Mouse (Mus musculus) neural tube, embryonic 12.5 days (tissue): ENCODE results near the gene Cdt1. TPM values are rescaled to one million over a fixed set of nuclear protein-coding genes. Genes with fewer than 3 reads are reported as not detected.
A peak's percentile ranks its signal among the peaks of the same experiment; 100 is the strongest.

Source experiments
- ATAC-seq: fragments of 200-750 bp; cut with Nextera tagmentation; 2 replicates; pipeline ENCODE4 v1.8.0; 2017; ENCODE audit warnings: low read depth, mild to moderate bottlenecking, moderate TSS enrichment, moderate library complexity; ENCODE audit not compliant: low FRiP score
- H3K27ac ChIP-seq: fragments of 300-500 bp; sonication (generic); 2 replicates; pipeline ENCODE4 v1.5.1; 2016
- H3K27me3 ChIP-seq: fragments of 300-500 bp; sonication (generic); replicated peaks from 2 replicates; pipeline ENCODE4 v1.6.1; 2016; ENCODE audit warnings: mild to moderate bottlenecking
- H3K36me3 ChIP-seq: fragments of 300-500 bp; sonication (generic); 2 replicates; pipeline ENCODE4 v1.6.1; 2016; ENCODE audit warnings: mild to moderate bottlenecking
- H3K4me1 ChIP-seq: fragments of 300-500 bp; sonication (generic); 2 replicates; pipeline ENCODE4 v1.6.1; 2016
- H3K4me2 ChIP-seq: fragments of 300-500 bp; sonication (generic); replicated peaks from 2 replicates; pipeline ENCODE4 v1.6.1; 2016; ENCODE audit warnings: mild to moderate bottlenecking
- H3K4me3 ChIP-seq: fragments of 300-500 bp; sonication (generic); 2 replicates; pipeline ENCODE4 v1.5.1; 2016
- H3K9ac ChIP-seq: fragments of 300-500 bp; sonication (generic); 2 replicates; pipeline ENCODE4 v1.6.1; 2016; ENCODE audit warnings: mild to moderate bottlenecking
- H3K9me3 ChIP-seq: fragments of 300-500 bp; sonication (generic); 2 replicates; pipeline ENCODE4 v1.6.1; 2016; ENCODE audit warnings: mild to moderate bottlenecking
- WGBS: fragments of 180-500 bp; shearing (Covaris S2); methylation state at CpG from one replicate; pipeline ENCODE4 v1.1.7; 2016; 5-methylcytosine and 5-hydroxymethylcytosine counted together
- polyA plus RNA-seq: library from polyadenylated mRNA; unstranded; fragments of >200 nt; fragmentation: Nextera tagmentation; extraction: Ambion mirVana; gene quantifications from 2 replicates; pipeline ENCODE4 v1.2.1, GENCODE M21; 2016

Gene Cdt1
- polyA plus RNA-seq, 1 experiment from 2014 or later, result 22.8 TPM

DNA sequence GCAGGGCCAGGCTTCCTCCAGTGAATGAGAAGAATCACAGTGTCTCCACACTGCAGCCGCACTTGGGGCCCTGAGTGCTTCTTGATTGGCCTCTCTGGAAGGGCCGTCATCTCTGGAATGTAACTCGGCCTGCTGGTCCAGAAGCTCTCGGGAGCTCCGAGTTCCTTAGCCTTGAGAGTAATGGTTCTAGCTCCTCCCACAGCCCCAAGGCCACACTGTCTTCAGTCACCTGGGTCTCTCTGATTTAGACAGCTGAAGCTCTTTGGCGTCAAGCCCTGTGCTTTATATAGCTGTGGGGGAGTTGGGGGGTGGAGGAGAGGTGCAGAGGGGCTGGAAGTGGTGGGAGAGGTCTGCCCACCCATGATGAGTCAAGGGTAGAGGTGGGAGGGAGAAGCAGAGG lies 30.8 kb upstream of the Cdt1 start:
- no peak for ATAC-seq
- 54% methylated on average over 6 of the region's 6 CpGs for WGBS
- H3K27ac ChIP-seq, result no peak overlapping the region
- no peaks in the 10 kb centered on the region; the same call in 1 of the 2 replicates for H3K4me1 ChIP-seq
- no peaks in the 10 kb centered on the region for H3K27me3 ChIP-seq
- H3K36me3 ChIP-seq, result no peaks in the 10 kb centered on the region
- no peak overlapping the region for H3K4me3 ChIP-seq
- H3K9ac ChIP-seq, result no peak overlapping the region
- H3K4me2 ChIP-seq, result no peak overlapping the region
- H3K9me3 ChIP-seq, result no peaks in the 10 kb centered on the region

GRCm38 (mm10) chr8:122537812-122538211 lies 30.0 kb upstream of the Cdt1 start:
- ATAC-seq, result no peak
- Histone ChIP-seq H3K36me3 (no peaks in the 10 kb centered on the region), H3K4me3 (no peak overlapping the region), H3K4me2 (no peak overlapping the region), H3K27me3 (no peaks in the 10 kb centered on the region), H3K9me3 (no peaks in the 10 kb centered on the region), H3K27ac (no peak overlapping the region), H3K9ac (no peak overlapping the region), H3K4me1 (no peaks in the 10 kb centered on the region; the same call in 1 of the 2 replicates)
- WGBS, result 90% methylated on average over 2 of the region's 2 CpGs

DNA sequence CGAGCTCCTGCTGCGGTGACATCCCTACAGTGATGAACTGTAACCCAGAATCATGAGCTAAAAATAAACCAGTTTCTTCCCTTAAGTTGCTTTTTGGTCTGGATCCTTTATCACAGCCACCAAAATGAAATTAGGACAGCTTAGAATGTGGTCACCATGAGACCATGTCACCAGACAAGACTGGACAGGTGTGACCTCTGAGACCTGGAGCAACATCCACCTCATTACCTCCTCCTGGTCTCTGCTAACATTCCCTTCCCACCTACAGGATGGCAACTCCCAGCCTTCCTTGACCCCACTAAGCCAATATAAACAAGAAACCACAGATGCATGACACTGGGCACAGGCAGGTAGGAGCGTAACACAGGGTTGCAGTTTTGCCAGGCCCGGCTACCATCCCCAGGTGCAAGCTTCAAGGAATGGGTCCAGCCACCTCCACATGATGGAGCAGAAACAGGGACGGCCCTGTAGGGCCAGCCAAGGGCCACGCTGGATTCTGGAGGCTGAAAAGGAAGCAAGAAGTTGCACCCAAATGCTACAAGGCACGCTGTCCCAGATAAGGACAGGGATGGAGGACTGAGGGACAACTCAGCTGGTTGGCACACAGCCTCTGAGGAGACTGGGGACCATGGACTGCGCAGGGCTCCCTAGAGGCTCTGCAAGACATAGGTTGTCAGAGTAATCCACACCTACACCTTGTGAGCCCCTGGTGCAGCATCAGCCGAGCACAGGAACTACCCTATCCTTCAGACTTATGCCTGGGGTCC lies 29.3 kb upstream of the Cdt1 start:
- no peak for ATAC-seq
- Histone ChIP-seq H3K4me2 (no peak overlapping the region), H3K4me1 (no peaks in the 10 kb centered on the region; the same call in 1 of the 2 replicates), H3K27ac (no peak overlapping the region), H3K4me3 (no peak overlapping the region), H3K9me3 (no peaks in the 10 kb centered on the region), H3K27me3 (no peaks in the 10 kb centered on the region), H3K36me3 (no peaks in the 10 kb centered on the region), H3K9ac (no peak overlapping the region; the same call in 1 of the 2 replicates)
- WGBS, result 91% methylated on average over 9 of the region's 9 CpGs

GRCm38 (mm10) chr8:122544138-122544537 lies 23.7 kb upstream of the Cdt1 start:
- H3K27me3 ChIP-seq, result peaks cover 6% of the 10 kb centered on the region
- no peaks in the 10 kb centered on the region for H3K36me3 ChIP-seq
- H3K4me3 ChIP-seq, result no peak overlapping the region
- WGBS, result 93% methylated on average over 8 of the region's 8 CpGs
- no peak overlapping the region for H3K4me2 ChIP-seq
- no peaks in the 10 kb centered on the region for H3K9me3 ChIP-seq
- no peak overlapping the region for H3K27ac ChIP-seq
- no peak for ATAC-seq
- 0 out of 2 replicates have a peak, but pooled peaks cover 9% of the 10 kb centered on the region for H3K4me1 ChIP-seq
- H3K9ac ChIP-seq, result no peak overlapping the region

GRCm38 (mm10) chr8:122546066-122546755 lies 21.6 kb upstream of the Cdt1 start:
- Histone ChIP-seq H3K27ac (no peak overlapping the region), H3K36me3 (no peaks in the 10 kb centered on the region), H3K4me2 (no peak overlapping the region), H3K4me3 (no peak overlapping the region), H3K9me3 (no peaks in the 10 kb centered on the region), H3K27me3 (peaks cover 26% of the 10 kb centered on the region), H3K9ac (no peak overlapping the region), H3K4me1 (peaks cover 19% of the 10 kb centered on the region; the same call in 1 of the 2 replicates)
- ATAC-seq, result no peak
- WGBS, result 84% methylated on average over 7 of the region's 7 CpGs

DNA sequence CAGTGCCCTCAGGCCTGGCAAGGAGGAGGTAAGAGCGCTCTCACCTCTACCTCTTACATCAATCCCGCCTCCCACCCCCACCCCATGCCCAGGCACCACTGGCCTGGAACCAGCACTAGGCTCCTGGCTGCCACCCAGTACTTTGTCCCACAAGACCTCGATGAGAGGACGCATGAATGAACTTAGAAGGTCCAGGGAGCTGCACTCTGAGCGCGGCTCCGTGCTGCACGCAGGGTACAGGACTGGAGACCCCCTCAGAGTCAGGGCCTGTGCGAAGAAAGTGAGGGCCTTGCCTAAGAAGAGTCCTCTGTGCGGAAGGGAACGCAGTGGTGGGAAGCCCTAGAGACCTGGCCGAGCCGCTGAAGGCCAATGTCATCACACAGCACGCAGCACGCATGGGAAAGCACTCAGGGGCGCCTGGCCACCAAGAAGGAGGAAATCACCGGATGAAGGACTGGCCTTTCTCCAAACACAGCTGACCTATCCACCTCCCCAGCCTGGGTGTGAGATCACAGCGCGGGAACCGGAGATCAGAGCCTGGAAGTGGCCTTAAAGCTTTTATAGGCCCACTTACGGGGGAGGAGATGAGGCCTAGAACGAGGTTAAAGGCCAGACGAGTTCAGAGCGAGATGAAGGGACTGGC lies 20.9 kb upstream of the Cdt1 start:
- Histone ChIP-seq H3K4me3 (no peak overlapping the region), H3K36me3 (no peaks in the 10 kb centered on the region), H3K27ac (no peak overlapping the region), H3K9me3 (no peaks in the 10 kb centered on the region), H3K4me1 (peaks cover 23% of the 10 kb centered on the region; the same call in 1 of the 2 replicates), H3K4me2 (peak overlapping the region; percentile 1; the same call in 1 of the 2 replicates), H3K9ac (no peak overlapping the region), H3K27me3 (peaks cover 33% of the 10 kb centered on the region)
- 55% methylated on average over 24 of the region's 24 CpGs for WGBS
- ATAC-seq, result no peak

- H3K9ac ChIP-seq, result no peak overlapping the region
- H3K36me3 ChIP-seq, result no peaks in the 10 kb centered on the region
- no peak overlapping the region for H3K27ac ChIP-seq
- no peaks in the 10 kb centered on the region for H3K9me3 ChIP-seq
- 0 out of 2 replicates have a peak overlapping the region, but pooled peaks have one; percentile 1 for H3K4me2 ChIP-seq
- peaks cover 23% of the 10 kb centered on the region; the same call in 1 of the 2 replicates for H3K4me1 ChIP-seq
- WGBS, result 27% methylated on average over 5 of the region's 5 CpGs
- H3K4me3 ChIP-seq, result no peak overlapping the region
- ATAC-seq, result no peak
- peaks cover 33% of the 10 kb centered on the region for H3K27me3 ChIP-seq
Observed at GRCm38 (mm10) chr8:122547815-122548214, 20.0 kb upstream of the Cdt1 start.

- Histone ChIP-seq H3K4me3 (no peak overlapping the region), H3K4me1 (peaks cover 23% of the 10 kb centered on the region; the same call in 1 of the 2 replicates)
- 63% methylated on average over 13 of the region's 13 CpGs for WGBS
Observed at GRCm38 (mm10) chr8:122548331-122548730, 19.5 kb upstream of the Cdt1 start.

GRCm38 (mm10) chr8:122548891-122549439 lies 18.9 kb upstream of the Cdt1 start:
- H3K27ac ChIP-seq, result no peak overlapping the region
- H3K9ac ChIP-seq, result no peak overlapping the region
- H3K36me3 ChIP-seq, result no peaks in the 10 kb centered on the region
- peak overlapping the region; percentile 15 for H3K4me2 ChIP-seq
- no peak overlapping the region for H3K4me3 ChIP-seq
- ATAC-seq, result no peak
- 82% methylated on average over 3 of the region's 3 CpGs for WGBS
- no peaks in the 10 kb centered on the region for H3K9me3 ChIP-seq
- peaks cover 33% of the 10 kb centered on the region for H3K27me3 ChIP-seq
- peaks cover 23% of the 10 kb centered on the region; the same call in 1 of the 2 replicates for H3K4me1 ChIP-seq

More at GRCm38 (mm10) chr8:122548331-122548730, 19.5 kb upstream of the Cdt1 start:
- no peak overlapping the region for H3K27ac ChIP-seq
- H3K9ac ChIP-seq, result no peak overlapping the region
- H3K27me3 ChIP-seq, result peaks cover 33% of the 10 kb centered on the region
- no peaks in the 10 kb centered on the region for H3K36me3 ChIP-seq
- no peaks in the 10 kb centered on the region for H3K9me3 ChIP-seq
- ATAC-seq, result no peak
- H3K4me2 ChIP-seq, result 0 out of 2 replicates have a peak overlapping the region, but pooled peaks have one; percentile 1

GRCm38 (mm10) chr8:122550234-122550994 lies 17.4 kb upstream of the Cdt1 start:
- Histone ChIP-seq H3K4me1 (peaks cover 23% of the 10 kb centered on the region; the same call in 1 of the 2 replicates), H3K36me3 (no peaks in the 10 kb centered on the region), H3K9me3 (no peaks in the 10 kb centered on the region), H3K27me3 (peaks cover 33% of the 10 kb centered on the region), H3K4me2 (peak overlapping the region; percentile 90), H3K4me3 (peak overlapping the region; percentile 52), H3K27ac (no peak overlapping the region), H3K9ac (peak overlapping the region; percentile 68)
- ATAC-seq, result peak; percentile 48; the same call in 1 of the 2 replicates
- 5% methylated on average over 52 of the region's 52 CpGs for WGBS

DNA sequence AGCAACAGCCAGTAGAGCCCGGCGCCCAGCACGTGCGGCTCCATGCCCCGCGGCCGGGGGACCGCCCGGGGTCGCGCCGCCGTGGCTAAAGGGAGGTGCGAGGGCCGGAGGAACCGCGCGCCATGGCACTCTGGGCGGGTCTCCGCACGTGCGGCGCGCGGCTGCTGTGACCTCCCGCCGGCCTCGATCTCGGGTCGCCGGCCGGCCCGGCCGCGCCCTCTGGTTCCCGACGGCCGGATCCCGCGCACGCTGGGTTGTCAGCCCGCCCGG lies 16.9 kb upstream of the Cdt1 start:
- Histone ChIP-seq H3K4me2 (peak overlapping the region; percentile 90), H3K9me3 (no peaks in the 10 kb centered on the region), H3K27ac (no peak overlapping the region), H3K4me1 (peaks cover 23% of the 10 kb centered on the region; the same call in 1 of the 2 replicates), H3K9ac (peak overlapping the region; percentile 68), H3K36me3 (no peaks in the 10 kb centered on the region), H3K4me3 (peak overlapping the region; percentile 52), H3K27me3 (peaks cover 33% of the 10 kb centered on the region)
- WGBS, result under 1% methylated on average over 43 of the region's 43 CpGs
- no peak for ATAC-seq
